Mouse (Mus musculus) forebrain, embryonic 10.5 days (tissue): ENCODE measurements around the gene Cwf19l1. TPM values are rescaled to one million over a fixed set of nuclear protein-coding genes. Genes with fewer than 3 reads are reported as not detected.

Experiments
- DNase-seq: peaks from one replicate; pipeline ENCODE4 v3.0.0-alpha.2; 2017; ENCODE audit warnings: low spot score; ENCODE audit errors: extremely low spot score
- H3K27ac ChIP-seq: fragments of 300-500 bp; sonication (generic); 2 replicates; pipeline ENCODE4 v1.5.1; 2016; ENCODE audit warnings: mild to moderate bottlenecking
- H3K27me3 ChIP-seq: fragments of 300-500 bp; sonication (generic); 2 replicates; pipeline ENCODE4 v1.6.1; 2016; ENCODE audit warnings: mild to moderate bottlenecking; ENCODE audit not compliant: poor library complexity, severe bottlenecking
- H3K36me3 ChIP-seq: fragments of 300-500 bp; sonication (generic); replicated peaks from 2 replicates; pipeline ENCODE4 v1.6.1; 2016; ENCODE audit warnings: mild to moderate bottlenecking, moderate library complexity
- H3K4me1 ChIP-seq: fragments of 300-500 bp; sonication (generic); 2 replicates; pipeline ENCODE4 v1.6.1; 2016
- H3K4me3 ChIP-seq: fragments of 300-500 bp; sonication (generic); 2 replicates; pipeline ENCODE4 v1.5.1; 2016; ENCODE audit warnings: mild to moderate bottlenecking, moderate library complexity
- H3K9me3 ChIP-seq: fragments of 300-500 bp; sonication (generic); 2 replicates; pipeline ENCODE4 v1.6.1; 2016; ENCODE audit warnings: mild to moderate bottlenecking, moderate library complexity
- WGBS: fragments of 180-500 bp; shearing (Covaris S2); methylation state at CpG from one replicate; pipeline ENCODE4 v1.1.7; 2016; 5-methylcytosine and 5-hydroxymethylcytosine counted together
- polyA plus RNA-seq: library from polyadenylated mRNA; unstranded; fragments of >200 nt; fragmentation: Nextera tagmentation; extraction: Ambion mirVana; gene quantifications from 2 replicates; pipeline ENCODE4 v1.2.1, GENCODE M21; 2016

Cwf19l1 gene
- polyA plus RNA-seq, 1 experiment from 2014 or later: 44.1 TPM

GRCm38 (mm10) chr19:44069121-44069913 lies 66.4 kb downstream of the Cwf19l1 start, which contains the start of gene Erlin1:
Gene Erlin1, minus strand, starts transcription at chr19:44069785.
- Histone ChIP-seq H3K4me1 (peaks cover 27% of the 10 kb centered on the region), H3K27ac (peak within 1 kb of the TSS; percentile 87), H3K36me3 (peaks cover 15% of the 10 kb centered on the region), H3K9me3 (no peaks in the 10 kb centered on the region), H3K27me3 (no peaks in the 10 kb centered on the region), H3K4me3 (peak within 1 kb of the TSS; percentile 79)
- DNase-seq: peak; percentile 84
- under 1% methylated on average over 75 of the region's 75 CpGs for WGBS

- DNase-seq: no peak
- H3K4me3 ChIP-seq: peak overlapping the region; percentile 79
Observed at GRCm38 (mm10) chr19:44068232-44068631, 67.4 kb downstream of the Cwf19l1 start.

GRCm38 (mm10) chr19:44067323-44068049 lies 68.2 kb downstream of the Cwf19l1 start:
- Histone ChIP-seq H3K4me3 (no peak overlapping the region), H3K36me3 (peaks cover 12% of the 10 kb centered on the region), H3K27me3 (no peaks in the 10 kb centered on the region), H3K27ac (no peak overlapping the region), H3K9me3 (no peaks in the 10 kb centered on the region), H3K4me1 (peaks cover 27% of the 10 kb centered on the region)
- 87% methylated on average over 9 of the region's 9 CpGs for WGBS
- DNase-seq: no peak

More at GRCm38 (mm10) chr19:44068232-44068631, 67.4 kb downstream of the Cwf19l1 start:
- Histone ChIP-seq H3K4me1 (peaks cover 27% of the 10 kb centered on the region), H3K9me3 (no peaks in the 10 kb centered on the region), H3K27me3 (no peaks in the 10 kb centered on the region), H3K27ac (no peak overlapping the region), H3K36me3 (peaks cover 13% of the 10 kb centered on the region)
- 90% methylated on average over 4 of the region's 4 CpGs for WGBS

GRCm38 (mm10) chr19:44064734-44065133 lies 70.9 kb downstream of the Cwf19l1 start:
- H3K27me3 ChIP-seq: no peaks in the 10 kb centered on the region
- no peak overlapping the region for H3K4me3 ChIP-seq
- H3K27ac ChIP-seq: no peak overlapping the region
- peaks cover 17% of the 10 kb centered on the region for H3K4me1 ChIP-seq
- peaks cover 29% of the 10 kb centered on the region for H3K36me3 ChIP-seq
- WGBS: 94% methylated on average over 2 of the region's 2 CpGs
- H3K9me3 ChIP-seq: no peaks in the 10 kb centered on the region
- no peak for DNase-seq

- peaks cover 33% of the 10 kb centered on the region for H3K36me3 ChIP-seq
- H3K9me3 ChIP-seq: no peaks in the 10 kb centered on the region
- H3K4me1 ChIP-seq: peaks cover 7% of the 10 kb centered on the region
- H3K4me3 ChIP-seq: no peak overlapping the region
- no peak overlapping the region for H3K27ac ChIP-seq
- WGBS: 94% methylated on average over 7 of the region's 7 CpGs
- DNase-seq: no peak
- H3K27me3 ChIP-seq: no peaks in the 10 kb centered on the region
Observed at GRCm38 (mm10) chr19:44063773-44064172, 71.9 kb downstream of the Cwf19l1 start.

GRCm38 (mm10) chr19:44060226-44060625 lies 75.5 kb downstream of the Cwf19l1 start:
- H3K4me3 ChIP-seq: no peak overlapping the region
- no peaks in the 10 kb centered on the region for H3K27me3 ChIP-seq
- no peak overlapping the region for H3K27ac ChIP-seq
- DNase-seq: no peak
- H3K9me3 ChIP-seq: no peaks in the 10 kb centered on the region
- no peaks in the 10 kb centered on the region for H3K4me1 ChIP-seq
- H3K36me3 ChIP-seq: peaks cover 62% of the 10 kb centered on the region
- WGBS: 87% methylated on average over 3 of the region's 3 CpGs

Other genes with a start within 250 kb of the Cwf19l1 start
- gene Dnmbp, start 195.7 kb downstream of the Cwf19l1 start, polyA plus RNA-seq: 17.6 and 18.4 TPM in 2 replicates
- 0.21 and 0.48 TPM in 2 replicates for gene Cpn1, start 149.3 kb downstream of the Cwf19l1 start, polyA plus RNA-seq
- not detected in 2 replicates for gene Cyp2c23, start 106.7 kb downstream of the Cwf19l1 start, polyA plus RNA-seq
- gene Erlin1, start 66.1 kb downstream of the Cwf19l1 start, polyA plus RNA-seq: 21.3 and 26.3 TPM in 2 replicates
- 45.4 and 48.6 TPM in 2 replicates for gene Chuk, start 28.4 kb downstream of the Cwf19l1 start, polyA plus RNA-seq
- gene Bloc1s2, start 10.6 kb upstream of the Cwf19l1 start, polyA plus RNA-seq: 101 and 102 TPM in 2 replicates
- gene Pkd2l1, start 56.6 kb upstream of the Cwf19l1 start, polyA plus RNA-seq: 0.14 and 0.16 TPM in 2 replicates
- gene Scd3, start 67.4 kb upstream of the Cwf19l1 start, polyA plus RNA-seq: 0.22 and 0.59 TPM in 2 replicates
- 369 and 403 TPM in 2 replicates for gene Scd2, start 157.8 kb upstream of the Cwf19l1 start, polyA plus RNA-seq
- gene Scd4, start 197.2 kb upstream of the Cwf19l1 start, polyA plus RNA-seq: 0.06 TPM in 1 of 2 replicates, not detected in the other